Mouse (Mus musculus) forebrain, embryonic 14.5 days (tissue): ENCODE data around the gene Retsat. TPM values are rescaled to one million over a fixed set of nuclear protein-coding genes. Genes with fewer than 3 reads are reported as not detected.

ENCODE experiments used
- ATAC-seq: fragments of 200-750 bp; cut with Nextera tagmentation; 2 replicates; pipeline ENCODE4 v1.8.0; 2017; ENCODE audit warnings: mild to moderate bottlenecking, moderate library complexity
- DNase-seq: peaks from one replicate; pipeline ENCODE4 v3.0.0-alpha.2; 2015; ENCODE audit warnings: low spot score
- H3K27ac ChIP-seq: fragments of 300-500 bp; sonication (generic); 2 replicates; pipeline ENCODE4 v1.5.1; 2014; ENCODE audit warnings: low read depth, mild to moderate bottlenecking, control low read depth, low read length, moderate library complexity
- H3K27me3 ChIP-seq: fragments of 300-500 bp; sonication (generic); replicated peaks from 2 replicates; pipeline ENCODE4 v1.6.1; 2014; ENCODE audit warnings: low read length, control low read depth, mixed read lengths; ENCODE audit not compliant: control insufficient read depth, insufficient read depth
- H3K36me3 ChIP-seq: fragments of 300-500 bp; sonication (generic); 2 replicates; pipeline ENCODE4 v1.6.1; 2014; ENCODE audit warnings: low read length, control low read depth; ENCODE audit not compliant: control insufficient read depth, insufficient read depth
- H3K4me1 ChIP-seq: fragments of 300-500 bp; sonication (generic); 2 replicates; pipeline ENCODE4 v1.6.1; 2014; ENCODE audit warnings: antibody characterized with exemption, low read length, control low read depth; ENCODE audit not compliant: control insufficient read depth, insufficient read depth
- H3K4me2 ChIP-seq: fragments of 300-500 bp; sonication (generic); 2 replicates; pipeline ENCODE4 v1.6.1; 2014; ENCODE audit warnings: mild to moderate bottlenecking, control low read depth, low read length
- H3K4me3 ChIP-seq: fragments of 300-500 bp; sonication (generic); 2 replicates; pipeline ENCODE4 v1.5.1; 2014; ENCODE audit warnings: low read depth, low read length, control low read depth
- H3K9ac ChIP-seq: fragments of 300-500 bp; sonication (generic); 2 replicates; pipeline ENCODE4 v1.6.1; 2014; ENCODE audit warnings: mild to moderate bottlenecking, low read length, control low read depth, moderate library complexity
- H3K9me3 ChIP-seq: fragments of 300-500 bp; sonication (generic); replicated peaks from 2 replicates; pipeline ENCODE4 v1.6.1; 2016; ENCODE audit warnings: low read length, control low read depth, mixed read lengths; ENCODE audit not compliant: control insufficient read depth
- WGBS: fragments of 180-500 bp; shearing (Covaris S2); extraction: QIAGEN DNeasy Blood & Tissue Kit; methylation state at CpG from one replicate; pipeline ENCODE4 v1.1.7; 2014; 5-methylcytosine and 5-hydroxymethylcytosine counted together
- polyA plus RNA-seq: library from polyadenylated mRNA; unstranded; fragments of >200 nt; fragmentation: Nextera tagmentation; extraction: Ambion mirVana; gene quantifications from 2 replicates; pipeline ENCODE4 v1.2.1, GENCODE M21; 2014

The Retsat gene
- polyA plus RNA-seq, 1 experiment from 2014 or later = 8.4 TPM

- no peaks in the 10 kb centered on the region for H3K27me3 ChIP-seq
- ATAC-seq = no peak
- 73% methylated on average over 5 of the region's 5 CpGs for WGBS
- peaks cover under 1% of the 10 kb centered on the region; the same call in 1 of the 2 replicates for H3K36me3 ChIP-seq
- H3K4me2 ChIP-seq = no peak overlapping the region
- no peak for DNase-seq
- H3K4me3 ChIP-seq = no peak overlapping the region
- H3K9me3 ChIP-seq = no peaks in the 10 kb centered on the region
- H3K27ac ChIP-seq = no peak overlapping the region
- no peak overlapping the region for H3K9ac ChIP-seq
- H3K4me1 ChIP-seq = no peaks in the 10 kb centered on the region
Observed at GRCm38 (mm10) chr6:72562894-72563293, 35.4 kb upstream of the Retsat start.

DNA sequence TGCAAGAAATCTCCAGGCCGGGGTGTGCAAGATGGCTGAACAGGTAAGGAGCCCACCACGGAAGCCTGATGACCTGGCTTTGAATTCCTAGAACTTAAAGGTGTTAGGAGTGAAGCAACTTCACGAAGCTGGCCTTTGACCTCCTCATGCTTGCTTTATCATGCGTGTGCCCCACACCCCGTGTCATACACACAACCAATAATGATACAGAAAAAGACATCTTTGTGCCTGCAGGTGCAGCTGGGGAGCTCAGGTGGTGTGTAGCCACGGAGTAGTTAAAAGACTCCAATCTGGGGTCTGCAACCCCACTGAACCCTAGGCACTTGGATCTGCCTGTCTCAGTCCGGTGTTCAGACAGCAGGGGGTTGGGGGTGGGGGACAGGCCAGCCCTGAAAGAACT is 32.8 kb upstream of the Retsat start:
- no peak overlapping the region; the same call in 1 of the 2 replicates for H3K9ac ChIP-seq
- ATAC-seq (peak; percentile 4; the same call in 1 of the 2 replicates), DNase-seq (no peak)
- no peaks in the 10 kb centered on the region for H3K4me1 ChIP-seq
- no peaks in the 10 kb centered on the region for H3K27me3 ChIP-seq
- WGBS = 76% methylated on average over 7 of the region's 7 CpGs
- H3K9me3 ChIP-seq = no peaks in the 10 kb centered on the region
- H3K27ac ChIP-seq = no peak overlapping the region
- no peak overlapping the region for H3K4me3 ChIP-seq
- no peak overlapping the region for H3K4me2 ChIP-seq
- peaks cover 3% of the 10 kb centered on the region; the same call in 1 of the 2 replicates for H3K36me3 ChIP-seq

- Histone ChIP-seq H3K36me3 (peaks cover 3% of the 10 kb centered on the region; the same call in 1 of the 2 replicates), H3K27me3 (no peaks in the 10 kb centered on the region), H3K4me3 (no peak overlapping the region), H3K4me1 (no peaks in the 10 kb centered on the region), H3K27ac (no peak overlapping the region), H3K9me3 (no peaks in the 10 kb centered on the region), H3K4me2 (no peak overlapping the region), H3K9ac (peak overlapping the region; percentile 21; the same call in 1 of the 2 replicates)
- ATAC-seq (peak; percentile 94), DNase-seq (peak; percentile 88)
- 1% methylated on average over 4 of the region's 4 CpGs for WGBS
Observed at GRCm38 (mm10) chr6:72566044-72566443, 32.2 kb upstream of the Retsat start.

DNA sequence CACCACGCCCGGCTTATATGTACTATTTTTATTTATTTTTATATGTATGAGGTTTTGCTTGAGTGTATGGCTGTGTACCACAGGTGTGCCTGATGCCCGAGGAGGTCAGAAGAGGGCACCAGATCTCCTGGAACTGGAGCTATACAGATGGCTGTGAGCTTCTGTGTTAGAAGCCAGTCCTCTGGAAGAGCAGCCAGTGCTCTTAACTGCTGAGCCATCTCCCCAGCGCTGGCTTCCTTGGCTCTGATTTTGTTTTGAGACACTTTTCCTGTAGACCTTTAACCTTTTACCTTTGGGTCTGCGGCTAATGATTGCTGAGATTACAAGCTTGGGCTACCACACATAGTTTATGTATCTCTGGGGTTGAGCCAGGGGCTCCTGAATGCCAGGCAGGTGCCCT is 30.8 kb upstream of the Retsat start:
- peaks cover 3% of the 10 kb centered on the region; the same call in 1 of the 2 replicates for H3K36me3 ChIP-seq
- no peaks in the 10 kb centered on the region for H3K27me3 ChIP-seq
- ATAC-seq = no peak
- no peak overlapping the region for H3K4me3 ChIP-seq
- 89% methylated on average over 5 of the region's 5 CpGs for WGBS
- no peaks in the 10 kb centered on the region for H3K9me3 ChIP-seq
- no peak overlapping the region for H3K9ac ChIP-seq
- no peak overlapping the region for H3K4me2 ChIP-seq
- no peaks in the 10 kb centered on the region for H3K4me1 ChIP-seq
- DNase-seq = no peak
- H3K27ac ChIP-seq = no peak overlapping the region

- no peaks in the 10 kb centered on the region for H3K4me1 ChIP-seq
- H3K4me2 ChIP-seq = no peak overlapping the region
- H3K4me3 ChIP-seq = no peak overlapping the region
- WGBS = 92% methylated on average over 10 of the region's 10 CpGs
- no peak for ATAC-seq
- H3K9me3 ChIP-seq = no peaks in the 10 kb centered on the region
- DNase-seq = no peak
- no peaks in the 10 kb centered on the region for H3K27me3 ChIP-seq
- no peak overlapping the region for H3K27ac ChIP-seq
- H3K36me3 ChIP-seq = peaks cover 3% of the 10 kb centered on the region; the same call in 1 of the 2 replicates
- no peak overlapping the region for H3K9ac ChIP-seq
Observed at GRCm38 (mm10) chr6:72568736-72569135, 29.5 kb upstream of the Retsat start.

DNA sequence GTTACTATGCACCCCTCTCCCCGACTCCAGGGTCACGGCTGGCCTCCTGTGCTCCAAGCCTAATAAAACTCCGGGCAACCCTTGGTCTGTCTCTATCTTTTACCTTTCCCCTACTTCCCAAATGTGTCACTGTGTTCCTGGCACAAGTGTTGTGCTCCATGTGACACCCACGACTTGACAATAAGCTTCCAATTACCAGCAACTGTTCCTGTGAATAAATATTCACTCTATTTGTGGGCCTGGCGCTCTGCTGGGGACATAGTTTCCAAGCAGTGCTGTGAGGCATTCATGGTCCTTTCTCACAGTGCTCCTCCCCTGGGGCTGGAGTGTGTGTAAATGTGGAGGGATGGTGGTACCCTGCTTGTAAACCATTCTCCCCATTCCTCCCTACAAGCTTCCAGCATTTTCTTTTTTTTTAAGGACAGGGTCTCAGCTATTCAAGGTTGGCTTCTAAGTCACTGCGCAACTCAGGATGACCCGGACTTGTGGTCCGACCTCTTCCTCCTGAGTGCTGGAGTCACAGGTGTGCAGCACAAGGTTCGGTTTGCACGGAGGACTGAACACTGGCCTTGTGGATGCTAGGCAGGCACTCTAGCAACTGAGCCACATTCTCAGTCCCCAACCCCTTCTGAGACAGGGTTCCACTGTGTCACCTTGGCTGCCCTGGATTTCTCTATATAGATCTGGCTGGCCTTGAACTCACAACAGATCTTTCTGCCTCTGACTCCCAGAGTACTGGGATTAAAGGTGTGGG is 27.5 kb upstream of the Retsat start:
- no peak for ATAC-seq

GRCm38 (mm10) chr6:72571826-72572225 is 26.4 kb upstream of the Retsat start:
- WGBS = 53% methylated on average over 3 of the region's 3 CpGs
- Histone ChIP-seq H3K9ac (no peak overlapping the region), H3K36me3 (peaks cover 16% of the 10 kb centered on the region; the same call in 1 of the 2 replicates), H3K4me2 (no peak overlapping the region), H3K4me3 (no peak overlapping the region), H3K9me3 (no peaks in the 10 kb centered on the region), H3K27ac (no peak overlapping the region), H3K27me3 (no peaks in the 10 kb centered on the region), H3K4me1 (no peaks in the 10 kb centered on the region)
- no peak for DNase-seq
- no peak for ATAC-seq

More for the DNA sequence above, 27.5 kb upstream of the Retsat start:
- Histone ChIP-seq H3K36me3 (peaks cover 14% of the 10 kb centered on the region; the same call in 1 of the 2 replicates), H3K9me3 (no peaks in the 10 kb centered on the region), H3K27me3 (no peaks in the 10 kb centered on the region), H3K27ac (no peak overlapping the region), H3K9ac (no peak overlapping the region), H3K4me1 (no peaks in the 10 kb centered on the region), H3K4me2 (no peak overlapping the region), H3K4me3 (no peak overlapping the region)
- DNase-seq = no peak
- WGBS = 88% methylated on average over 10 of the region's 10 CpGs

DNA sequence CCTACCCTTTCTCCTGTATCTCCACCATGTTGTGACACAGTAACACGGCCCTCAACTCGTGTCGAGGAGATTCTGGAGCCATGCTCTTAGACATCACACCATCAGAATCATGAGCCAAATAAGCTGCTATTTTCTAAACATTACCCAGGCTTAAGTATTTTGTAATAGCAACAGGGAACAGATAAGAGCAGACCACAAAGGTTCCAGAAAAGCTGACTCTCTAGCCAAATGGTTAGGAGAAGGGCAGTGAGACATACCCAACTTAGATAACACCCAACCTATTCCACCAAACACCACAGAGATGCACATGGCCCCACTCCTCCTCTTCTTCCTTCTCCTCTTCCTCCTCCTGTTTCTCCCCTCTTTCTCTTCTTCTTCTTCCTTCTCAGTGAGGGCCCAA is 22.2 kb upstream of the Retsat start:
- Histone ChIP-seq H3K27me3 (no peaks in the 10 kb centered on the region), H3K4me2 (no peak overlapping the region), H3K27ac (no peak overlapping the region), H3K4me3 (no peak overlapping the region), H3K9ac (no peak overlapping the region), H3K4me1 (no peaks in the 10 kb centered on the region), H3K9me3 (no peaks in the 10 kb centered on the region), H3K36me3 (peaks cover 15% of the 10 kb centered on the region; the same call in 1 of the 2 replicates)
- DNase-seq = no peak
- 97% methylated on average over 3 of the region's 3 CpGs for WGBS
- ATAC-seq = no peak
